Mouse (Mus musculus) CD8-positive naive resting alpha-beta T cell, adult 2 months (primary cell): Measurements from ENCODE around the gene Slc9a9.

ENCODE experiments used
- DNase-seq, 2 experiments: peaks; one replicate each; pipeline ENCODE4 v3.0.0; 2022; ENCODE audit warnings: low read depth in 2 of 2, low spot score in 2 of 2

Gene Slc9a9

GRCm38 (mm10) chr9:95266924-95267323 is 597.2 kb downstream of the Slc9a9 start:
- no peak for DNase-seq

- DNase-seq = peak; percentile 15 to 40
Observed at GRCm38 (mm10) chr9:95279590-95280344, 610.1 kb downstream of the Slc9a9 start.
